Mouse (Mus musculus): Measurements from ENCODE around the gene Tpx2.

The Tpx2 gene

GRCm38 (mm10) chr2:152914310-152915120, 66.8 kb downstream of the Tpx2 start:
- DNase-seq (ENCODE audit: extremely low spot score, low spot score), result peak; percentile 92

- no peak for DNase-seq (ENCODE audit: extremely low spot score, low spot score)
These were observed 67.7 kb downstream of the Tpx2 start for GRCm38 (mm10) chr2:152915453-152915852.

GRCm38 (mm10) chr2:152916111-152916510, 68.3 kb downstream of the Tpx2 start:
- DNase-seq (ENCODE audit: extremely low spot score, low spot score), result no peak

- DNase-seq (ENCODE audit: extremely low spot score, low spot score), result no peak
These were observed 69.9 kb downstream of the Tpx2 start for GRCm38 (mm10) chr2:152917671-152918070.

- DNase-seq (ENCODE audit: extremely low spot score, low spot score), result peak; percentile 45
These were observed 74.6 kb downstream of the Tpx2 start for GRCm38 (mm10) chr2:152922376-152922775.

- DNase-seq (ENCODE audit: extremely low spot score, low spot score), result no peak
These were observed 75.9 kb downstream of the Tpx2 start for GRCm38 (mm10) chr2:152923621-152924020.

- DNase-seq (ENCODE audit: extremely low spot score, low spot score), result no peak
These were observed 76.4 kb downstream of the Tpx2 start for GRCm38 (mm10) chr2:152924128-152924527.

- DNase-seq (ENCODE audit: extremely low spot score, low spot score), result no peak
These were observed 76.8 kb downstream of the Tpx2 start for GRCm38 (mm10) chr2:152924543-152924942.

- peak; percentile 68 for DNase-seq (ENCODE audit: extremely low spot score, low spot score)
These were observed 77.6 kb downstream of the Tpx2 start for GRCm38 (mm10) chr2:152925189-152925872.

- no peak for DNase-seq (ENCODE audit: extremely low spot score, low spot score)
These were observed 79.1 kb downstream of the Tpx2 start for GRCm38 (mm10) chr2:152926896-152927295.

GRCm38 (mm10) chr2:152927371-152927770, 79.6 kb downstream of the Tpx2 start:
- no peak for DNase-seq (ENCODE audit: extremely low spot score, low spot score)

GRCm38 (mm10) chr2:152928219-152928987, 80.6 kb downstream of the Tpx2 start:
- DNase-seq (ENCODE audit: extremely low spot score, low spot score), result no peak

- no peak for DNase-seq (ENCODE audit: extremely low spot score, low spot score)
These were observed 81.2 kb downstream of the Tpx2 start for GRCm38 (mm10) chr2:152928988-152929370.

- no peak for DNase-seq (ENCODE audit: extremely low spot score, low spot score)
These were observed 82.5 kb downstream of the Tpx2 start for GRCm38 (mm10) chr2:152930276-152930675.

- no peak for DNase-seq (ENCODE audit: extremely low spot score, low spot score)
These were observed 83.8 kb downstream of the Tpx2 start for GRCm38 (mm10) chr2:152931456-152932160.

GRCm38 (mm10) chr2:152933048-152933447, 85.3 kb downstream of the Tpx2 start, which contains the start of gene Foxs1:
TSS of gene Foxs1 (minus strand) at chr2:152933208.
- no peak for DNase-seq (ENCODE audit: extremely low spot score, low spot score)

GRCm38 (mm10) chr2:152933614-152934013, 85.8 kb downstream of the Tpx2 start:
- peak; percentile 61 for DNase-seq (ENCODE audit: extremely low spot score, low spot score)

- DNase-seq (ENCODE audit: extremely low spot score, low spot score), result peak; percentile 78
These were observed 92.1 kb downstream of the Tpx2 start for GRCm38 (mm10) chr2:152939846-152940245.

- DNase-seq (ENCODE audit: extremely low spot score, low spot score), result no peak
These were observed 93.3 kb downstream of the Tpx2 start for GRCm38 (mm10) chr2:152941106-152941505.

GRCm38 (mm10) chr2:152941776-152942175, 94.0 kb downstream of the Tpx2 start:
- no peak for DNase-seq (ENCODE audit: extremely low spot score, low spot score)

GRCm38 (mm10) chr2:152942898-152943515, 95.2 kb downstream of the Tpx2 start:
- DNase-seq (ENCODE audit: extremely low spot score, low spot score), result peak; percentile 57

Measured in neural tube, embryonic 10.5 days (tissue).